Mouse (Mus musculus): ENCODE data around the gene Map3k4. TPM values are rescaled to one million over a fixed set of nuclear protein-coding genes. Genes with fewer than 3 reads are reported as not detected.

The Map3k4 gene
- 10 to 100 TPM; 23.9 to 24.0 TPM for total RNA-seq (2023)

DNA sequence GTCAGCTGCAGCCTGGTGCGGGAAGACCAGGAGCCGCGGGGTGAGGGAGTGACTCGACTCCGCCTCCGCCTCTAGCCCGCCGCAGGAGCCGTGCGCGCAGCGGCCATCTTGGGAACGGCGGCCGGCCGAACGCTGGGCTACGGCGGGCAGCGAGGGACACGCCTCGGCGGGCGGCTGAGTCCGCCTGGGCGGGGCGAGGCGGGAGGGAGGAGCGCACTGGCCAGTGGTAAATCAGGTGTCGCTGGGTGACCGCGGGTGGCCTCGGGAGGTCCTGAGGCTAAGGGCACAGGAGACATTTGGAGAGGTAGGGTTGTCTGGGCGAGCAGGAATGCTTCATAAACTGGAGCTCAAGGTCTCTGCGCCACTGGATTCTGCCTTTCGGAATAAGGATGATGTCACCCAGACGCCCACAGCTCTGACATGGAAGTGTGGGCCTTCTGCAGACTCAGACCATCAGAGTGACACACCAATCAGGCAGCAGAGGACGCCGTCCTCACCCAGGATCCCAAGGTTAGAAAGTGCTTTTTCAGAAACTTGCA, at the start of gene Map3k4:
Gene Map3k4, minus strand, starts transcription at position 134 of the 539 bp plus-strand sequence.

Other genes starting within 250 kb of the Map3k4 start
- gene Agpat4, start 200.1 kb downstream of the Map3k4 start, total RNA-seq (2023), result 10 to 100 TPM; 13.3 to 16.6 TPM
- gene Plg, start 59.8 kb upstream of the Map3k4 start, total RNA-seq (2023), result not detected
- gene Slc22a3, start 188.9 kb upstream of the Map3k4 start, total RNA-seq (2023), result 1 to 10 TPM in 1 of 2 experiments, under 1 TPM in 1; 0.24 to 1.1 TPM

All from neutrophil, adult 59 days (primary cell).